Mouse (Mus musculus) thymus, adult 2 months (tissue): ENCODE measurements around the gene Gm20388.

ENCODE experiments used
- CTCF ChIP-seq: fragments of 200-500 bp; IDR thresholded peaks from 2 replicates; pipeline ENCODE4 v1.5.1; 2012; ENCODE audit warnings: mild to moderate bottlenecking, control low read depth, low read length, moderate library complexity, borderline replicate concordance; ENCODE audit not compliant: control insufficient read depth, poor library complexity, insufficient read depth; ENCODE audit errors: extremely low read depth
- POLR2A ChIP-seq: fragments of 200-500 bp; IDR thresholded peaks from 2 replicates; pipeline ENCODE4 v1.6.1; 2012; ENCODE audit warnings: mild to moderate bottlenecking, low read length, control low read depth, moderate library complexity; ENCODE audit not compliant: control insufficient read depth, poor library complexity, insufficient read depth; ENCODE audit errors: extremely low read depth

GRCm38 (mm10) chr8:120399212-120399934 lies 488.7 kb downstream of the Gm20388 start:
- TF ChIP-seq CTCF (no peak), POLR2A (no peak)
